Mouse (Mus musculus) ES-Bruce4 (cell line): ENCODE measurements around the gene Cgrrf1. TPM values are rescaled to one million over a fixed set of nuclear protein-coding genes. Genes with fewer than 3 reads are reported as not detected.
"Not testable (repeated sequence)": the region's sequence is repeated elsewhere in the genome, so short reads cannot be mapped to it uniquely, and the experiment has no call there.

ENCODE experiments used
- H3K27ac ChIP-seq: 2 replicates; pipeline ENCODE4 v1.5.1; 2012; ENCODE audit warnings: low read length, inconsistent platforms; ENCODE audit not compliant: insufficient read depth
- H3K27me3 ChIP-seq: 2 replicates; pipeline ENCODE4 v1.6.1; 2012; ENCODE audit warnings: mild to moderate bottlenecking, low read length, inconsistent platforms; ENCODE audit not compliant: control insufficient read depth, poor library complexity, insufficient read depth, severe bottlenecking
- H3K36me3 ChIP-seq: 2 replicates; pipeline ENCODE4 v1.6.1; 2012; ENCODE audit warnings: inconsistent platforms, mild to moderate bottlenecking, low read length, moderate library complexity; ENCODE audit not compliant: control insufficient read depth, poor library complexity, insufficient read depth, severe bottlenecking
- H3K4me1 ChIP-seq: one replicate; pipeline ENCODE4 v1.8.1; 2011; ENCODE audit warnings: low read length; ENCODE audit not compliant: control insufficient read depth, insufficient read depth
- H3K4me3 ChIP-seq: 2 replicates; pipeline ENCODE4 v1.5.1; 2011; ENCODE audit warnings: low read depth, mild to moderate bottlenecking, low read length
- H3K9ac ChIP-seq: 2 replicates; pipeline ENCODE4 v1.6.1; 2012; ENCODE audit warnings: low read depth, mild to moderate bottlenecking, inconsistent platforms; ENCODE audit not compliant: poor library complexity, severe bottlenecking
- H3K9me3 ChIP-seq: replicated peaks from 2 replicates; pipeline ENCODE4 v1.6.1; 2012; ENCODE audit warnings: mild to moderate bottlenecking, low read length, inconsistent platforms; ENCODE audit not compliant: control insufficient read depth, poor library complexity, insufficient read depth, severe bottlenecking
- CTCF ChIP-seq: IDR thresholded peaks from one replicate; pipeline ENCODE4 v1.8.1; 2011; ENCODE audit warnings: low read depth, low read length
- EP300 ChIP-seq: IDR thresholded peaks from 2 replicates; pipeline ENCODE4 v1.6.1; 2011; ENCODE audit warnings: low read depth, low read length; ENCODE audit not compliant: insufficient read depth
- POLR2A ChIP-seq: IDR thresholded peaks from one replicate; pipeline ENCODE4 v1.8.1; 2011; ENCODE audit warnings: low read length; ENCODE audit not compliant: insufficient read depth
- polyA plus RNA-seq: library from polyadenylated mRNA; stranded (reverse); fragments of >200 nt; gene quantifications from 2 replicates; pipeline ENCODE4 v1.2.4, GENCODE M21; 2011; ENCODE audit warnings: low read depth; ENCODE audit not compliant: missing spikeins, insufficient read depth, insufficient read length

The Cgrrf1 gene
- polyA plus RNA-seq, 1 experiment = 12.4 TPM

- H3K27ac ChIP-seq = no peak overlapping the region
- no peak overlapping the region for H3K9ac ChIP-seq
- TF ChIP-seq CTCF = no peak
- no peak for TF ChIP-seq POLR2A
- no peak for TF ChIP-seq EP300
- H3K4me3 ChIP-seq = no peak overlapping the region
- H3K36me3 ChIP-seq = peaks cover 2% of the 10 kb centered on the region; the same call in 1 of the 2 replicates
- H3K9me3 ChIP-seq = no peaks in the 10 kb centered on the region
- H3K4me1 ChIP-seq = no peaks in the 10 kb centered on the region
- H3K27me3 ChIP-seq = no peaks in the 10 kb centered on the region
These were observed 28.1 kb upstream of the Cgrrf1 start for GRCm38 (mm10) chr14:46803791-46804190.

DNA sequence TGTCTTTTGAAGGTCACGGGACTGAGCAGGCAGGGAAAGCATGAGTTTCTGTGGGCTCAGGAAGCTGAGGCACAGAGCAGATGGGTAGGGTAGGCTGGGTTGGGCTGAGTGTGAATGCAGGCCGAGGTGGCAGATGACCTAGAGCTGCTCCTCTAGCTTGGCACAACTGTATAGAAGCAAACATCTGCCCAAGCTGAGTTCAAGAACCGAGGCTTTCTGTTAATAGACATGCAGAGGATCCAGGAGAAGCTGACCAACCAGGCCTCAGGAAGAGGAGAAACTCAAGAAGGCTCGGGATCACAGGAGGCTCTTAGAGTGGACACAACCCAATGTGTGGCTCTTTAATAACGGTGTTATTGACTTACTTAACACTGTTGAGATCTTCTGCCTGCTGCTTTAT lies 25.7 kb upstream of the Cgrrf1 start:
- no peak overlapping the region for H3K27ac ChIP-seq
- H3K9me3 ChIP-seq = no peaks in the 10 kb centered on the region
- no peak overlapping the region for H3K4me3 ChIP-seq
- no peaks in the 10 kb centered on the region for H3K27me3 ChIP-seq
- H3K4me1 ChIP-seq = no peaks in the 10 kb centered on the region
- no peak overlapping the region for H3K9ac ChIP-seq
- no peak for TF ChIP-seq CTCF
- TF ChIP-seq POLR2A = no peak
- no peak for TF ChIP-seq EP300
- H3K36me3 ChIP-seq = peaks cover 8% of the 10 kb centered on the region

GRCm38 (mm10) chr14:46807927-46808326 lies 24.0 kb upstream of the Cgrrf1 start:
- Histone ChIP-seq H3K27ac (no peak overlapping the region), H3K4me1 (no peaks in the 10 kb centered on the region), H3K4me3 (no peak overlapping the region), H3K36me3 (peaks cover 14% of the 10 kb centered on the region), H3K27me3 (no peaks in the 10 kb centered on the region), H3K9ac (no peak overlapping the region), H3K9me3 (no peaks in the 10 kb centered on the region)
- TF ChIP-seq EP300 (no peak), POLR2A (no peak), CTCF (no peak)

GRCm38 (mm10) chr14:46815640-46816039 lies 16.3 kb upstream of the Cgrrf1 start:
- Histone ChIP-seq H3K9ac (no peak overlapping the region), H3K4me3 (no peak overlapping the region), H3K36me3 (peaks cover 26% of the 10 kb centered on the region), H3K4me1 (peaks cover 2% of the 10 kb centered on the region), H3K27me3 (no peaks in the 10 kb centered on the region), H3K9me3 (no peaks in the 10 kb centered on the region), H3K27ac (no peak overlapping the region)
- TF ChIP-seq POLR2A (no peak), EP300 (no peak), CTCF (no peak)

DNA sequence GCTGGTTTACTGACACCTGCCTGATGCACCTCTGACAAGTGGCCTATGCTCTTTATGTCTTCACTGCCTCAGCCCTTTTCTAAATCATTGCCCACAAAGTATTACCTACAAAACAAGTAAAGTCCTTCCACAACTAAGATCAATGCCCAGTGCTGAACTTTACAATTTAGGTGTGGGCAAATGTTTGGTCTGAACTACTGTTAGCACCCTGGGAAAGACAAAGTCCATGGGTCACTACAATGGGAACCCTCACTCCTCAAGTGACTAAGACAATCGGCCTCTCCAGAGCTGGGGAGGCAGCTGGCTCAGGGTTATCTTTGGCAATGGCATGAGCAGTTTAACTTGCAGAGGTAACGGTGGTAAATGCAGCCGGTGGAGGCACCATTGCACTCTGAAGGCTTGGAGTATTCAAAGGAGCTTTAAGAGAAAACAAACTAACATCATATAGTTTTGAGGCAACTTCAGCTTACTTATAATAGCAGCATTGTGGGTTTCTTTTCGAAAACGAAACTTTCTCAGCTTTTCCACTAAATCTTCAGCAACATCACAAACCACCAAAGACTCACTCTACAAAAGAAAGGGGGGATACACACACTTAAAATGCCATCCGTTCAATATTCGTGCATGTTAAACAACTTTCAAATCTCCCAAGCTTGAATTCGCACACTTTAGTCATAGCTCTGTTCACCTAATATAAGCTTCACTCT lies 14.9 kb upstream of the Cgrrf1 start:
- H3K9me3 ChIP-seq = no peaks in the 10 kb centered on the region
- peaks cover 2% of the 10 kb centered on the region for H3K4me1 ChIP-seq
- no peak overlapping the region for H3K9ac ChIP-seq
- no peak overlapping the region for H3K4me3 ChIP-seq
- no peak overlapping the region for H3K27ac ChIP-seq
- TF ChIP-seq CTCF = no peak
- no peaks in the 10 kb centered on the region for H3K27me3 ChIP-seq
- H3K36me3 ChIP-seq = peaks cover 17% of the 10 kb centered on the region

DNA sequence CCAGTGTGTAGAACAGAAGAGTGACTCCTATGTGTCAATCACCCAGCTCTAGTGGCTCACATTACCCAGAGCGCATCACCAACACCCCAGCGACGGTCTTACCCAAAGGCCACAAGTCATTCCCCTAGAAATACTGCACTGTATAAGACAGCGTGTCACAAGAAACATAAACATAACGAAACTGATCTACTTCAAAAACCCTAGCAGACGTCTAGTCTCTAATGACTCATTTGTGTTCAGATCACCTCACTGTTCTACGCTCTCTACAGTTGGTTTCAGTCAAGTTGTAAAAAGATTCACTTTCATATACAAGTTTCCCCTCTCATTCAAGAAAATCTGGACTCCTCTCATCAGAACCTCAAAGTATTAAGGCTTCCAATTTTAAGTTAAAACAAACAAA lies 13.2 kb upstream of the Cgrrf1 start:
- Histone ChIP-seq H3K36me3 (peaks cover 15% of the 10 kb centered on the region), H3K27me3 (no peaks in the 10 kb centered on the region), H3K9me3 (no peaks in the 10 kb centered on the region), H3K4me3 (no peak overlapping the region), H3K27ac (no peak overlapping the region), H3K9ac (no peak overlapping the region), H3K4me1 (peaks cover 2% of the 10 kb centered on the region)
- TF ChIP-seq CTCF (no peak), EP300 (no peak), POLR2A (no peak)

GRCm38 (mm10) chr14:46819961-46820360 lies 12.0 kb upstream of the Cgrrf1 start:
- H3K4me1 ChIP-seq = not testable (repeated sequence)

More at GRCm38 (mm10) chr14:46819961-46820360, 12.0 kb upstream of the Cgrrf1 start:
- H3K36me3 ChIP-seq, H3K4me3 ChIP-seq, H3K27me3 ChIP-seq, H3K27ac ChIP-seq, H3K9me3 ChIP-seq, H3K9ac ChIP-seq: not testable (repeated sequence)
